Mouse (Mus musculus): ENCODE measurements around the gene Plk5. TPM values are rescaled to one million over a fixed set of nuclear protein-coding genes. Genes with fewer than 3 reads are reported as not detected.

Gene Plk5
- polyA plus RNA-seq, 1 experiment from 2014 or later: 0.20 TPM

- peak; percentile 12; the same call in 1 of the 2 replicates for ATAC-seq
- peaks cover 42% of the 10 kb centered on the region for H3K36me3 ChIP-seq (ENCODE audit: control insufficient read depth, insufficient read depth)
Observed at GRCm38 (mm10) chr10:80405481-80406173, 49.4 kb downstream of the Plk5 start.

GRCm38 (mm10) chr10:80406684-80407501, 50.6 kb downstream of the Plk5 start, which contains the start of gene Uqcr11:
Uqcr11 (minus strand) TSS chr10:80406830.
- H3K4me3 ChIP-seq (ENCODE audit: low read depth, low read length): peak within 1 kb of the TSS; percentile 83
- H3K4me2 ChIP-seq (replicated peaks; ENCODE audit: low read depth): peak within 1 kb of the TSS; percentile 87
- H3K9ac ChIP-seq (ENCODE audit: low read depth, low read length): peak within 1 kb of the TSS; percentile 75
- under 1% methylated on average over 27 of the region's 27 CpGs for WGBS
- TF ChIP-seq CTCF (IDR thresholded peaks at IDR 0.05; ENCODE audit: low read depth): no peak
- peak within 1 kb of the TSS; percentile 67 for H3K27ac ChIP-seq (ENCODE audit: low read depth, low read length)
- H3K9me3 ChIP-seq (ENCODE audit: control insufficient read depth): no peaks in the 10 kb centered on the region
- H3K4me1 ChIP-seq (replicated peaks; ENCODE audit: control insufficient read depth, insufficient read depth, low read length): 0 out of 2 replicates have a peak, but pooled peaks cover 5% of the 10 kb centered on the region
- peak; percentile 60 for ATAC-seq
- peaks cover 45% of the 10 kb centered on the region for H3K36me3 ChIP-seq (ENCODE audit: control insufficient read depth, insufficient read depth)
- no peaks in the 10 kb centered on the region for H3K27me3 ChIP-seq (replicated peaks; ENCODE audit: control insufficient read depth, insufficient read depth, low read length)

More at GRCm38 (mm10) chr10:80405481-80406173, 49.4 kb downstream of the Plk5 start:
- 39% methylated on average over 10 of the region's 10 CpGs for WGBS
- Histone ChIP-seq H3K27ac (ENCODE audit: low read depth, low read length) (no peak overlapping the region), H3K4me3 (ENCODE audit: low read depth, low read length) (peak overlapping the region; percentile 83), H3K9ac (ENCODE audit: low read depth, low read length) (peak overlapping the region; percentile 75), H3K27me3 (replicated peaks; ENCODE audit: control insufficient read depth, insufficient read depth, low read length) (no peaks in the 10 kb centered on the region), H3K4me2 (replicated peaks; ENCODE audit: low read depth) (peak overlapping the region; percentile 87), H3K9me3 (ENCODE audit: control insufficient read depth) (no peaks in the 10 kb centered on the region), H3K4me1 (replicated peaks; ENCODE audit: control insufficient read depth, insufficient read depth, low read length) (0 out of 2 replicates have a peak, but pooled peaks cover 5% of the 10 kb centered on the region)
- peak; percentile 72 for TF ChIP-seq CTCF (IDR thresholded peaks at IDR 0.05; ENCODE audit: low read depth)

- 0 out of 2 replicates have a peak, but pooled peaks cover 5% of the 10 kb centered on the region for H3K4me1 ChIP-seq (replicated peaks; ENCODE audit: control insufficient read depth, insufficient read depth, low read length)
- H3K4me3 ChIP-seq (ENCODE audit: low read depth, low read length): no peak overlapping the region
- no peak for TF ChIP-seq CTCF (IDR thresholded peaks at IDR 0.05; ENCODE audit: low read depth)
- H3K4me2 ChIP-seq (replicated peaks; ENCODE audit: low read depth): no peak overlapping the region
- H3K27me3 ChIP-seq (replicated peaks; ENCODE audit: control insufficient read depth, insufficient read depth, low read length): no peaks in the 10 kb centered on the region
- H3K9ac ChIP-seq (ENCODE audit: low read depth, low read length): no peak overlapping the region
- peaks cover 47% of the 10 kb centered on the region for H3K36me3 ChIP-seq (ENCODE audit: control insufficient read depth, insufficient read depth)
- H3K27ac ChIP-seq (ENCODE audit: low read depth, low read length): no peak overlapping the region
- ATAC-seq: no peak
- WGBS: 41% methylated on average over 4 of the region's 4 CpGs
- H3K9me3 ChIP-seq (ENCODE audit: control insufficient read depth): no peaks in the 10 kb centered on the region
Observed at GRCm38 (mm10) chr10:80407924-80408323, 51.7 kb downstream of the Plk5 start.

- Histone ChIP-seq H3K9ac (ENCODE audit: low read depth, low read length) (no peak overlapping the region), H3K27ac (ENCODE audit: low read depth, low read length) (peak overlapping the region; percentile 21; the same call in 1 of the 2 replicates), H3K4me1 (replicated peaks; ENCODE audit: control insufficient read depth, insufficient read depth, low read length) (no peaks in the 10 kb centered on the region; the same call in 1 of the 2 replicates), H3K27me3 (replicated peaks; ENCODE audit: control insufficient read depth, insufficient read depth, low read length) (no peaks in the 10 kb centered on the region), H3K4me3 (ENCODE audit: low read depth, low read length) (no peak overlapping the region), H3K4me2 (replicated peaks; ENCODE audit: low read depth) (no peak overlapping the region), H3K9me3 (ENCODE audit: control insufficient read depth) (no peaks in the 10 kb centered on the region), H3K36me3 (ENCODE audit: control insufficient read depth, insufficient read depth) (peaks cover 88% of the 10 kb centered on the region)
- no peak for ATAC-seq
- no peak for TF ChIP-seq CTCF (IDR thresholded peaks at IDR 0.05; ENCODE audit: low read depth)
- 75% methylated on average over 44 of the region's 44 CpGs for WGBS
Observed at GRCm38 (mm10) chr10:80412656-80413541, 56.6 kb downstream of the Plk5 start.

Small RNA genes lying within 50 kb of the gene (microRNA-seq; reads per million reads assigned to microRNA genes)
- gene Gm22721: not detected

Other genes with a start within 250 kb of the Plk5 start
- gene Stk11, start 240.7 kb upstream of the Plk5 start, polyA plus RNA-seq (2015; fragmentation: Nextera tagmentation; extraction: Ambion mirVana): 11.7 and 12.4 TPM in 2 replicates
- 1,009 and 1,013 TPM in 2 replicates for gene Atp5d, start 217.8 kb upstream of the Plk5 start, polyA plus RNA-seq (2015; fragmentation: Nextera tagmentation; extraction: Ambion mirVana)
- gene Cbarp, start 215.6 kb upstream of the Plk5 start, polyA plus RNA-seq (2015; fragmentation: Nextera tagmentation; extraction: Ambion mirVana): 2.1 and 2.7 TPM in 2 replicates
- gene Midn, start 208.2 kb upstream of the Plk5 start, polyA plus RNA-seq (2015; fragmentation: Nextera tagmentation; extraction: Ambion mirVana): 18.1 and 19.5 TPM in 2 replicates
- gene Cirbp, start 190.5 kb upstream of the Plk5 start, polyA plus RNA-seq (2015; fragmentation: Nextera tagmentation; extraction: Ambion mirVana): 222 and 228 TPM in 2 replicates
- gene 1600002K03Rik, start 183.5 kb upstream of the Plk5 start, polyA plus RNA-seq (2015; fragmentation: Nextera tagmentation; extraction: Ambion mirVana): 12.7 and 13.9 TPM in 2 replicates
- 3.5 and 3.8 TPM in 2 replicates for gene Efna2, start 177.0 kb upstream of the Plk5 start, polyA plus RNA-seq (2015; fragmentation: Nextera tagmentation; extraction: Ambion mirVana)
- 21.9 and 22.5 TPM in 2 replicates for gene Mum1, start 130.0 kb upstream of the Plk5 start, polyA plus RNA-seq (2015; fragmentation: Nextera tagmentation; extraction: Ambion mirVana)
- 584 and 605 TPM in 2 replicates for gene Ndufs7, start 107.3 kb upstream of the Plk5 start, polyA plus RNA-seq (2015; fragmentation: Nextera tagmentation; extraction: Ambion mirVana)
- 30.1 and 37.2 TPM in 2 replicates for gene Gamt, start 95.4 kb upstream of the Plk5 start, polyA plus RNA-seq (2015; fragmentation: Nextera tagmentation; extraction: Ambion mirVana)
- 26.6 and 29.0 TPM in 2 replicates for gene Dazap1, start 95.0 kb upstream of the Plk5 start, polyA plus RNA-seq (2015; fragmentation: Nextera tagmentation; extraction: Ambion mirVana)
- gene Rps15, start 64.0 kb upstream of the Plk5 start, polyA plus RNA-seq (2015; fragmentation: Nextera tagmentation; extraction: Ambion mirVana): 708 and 727 TPM in 2 replicates
- gene Apc2, start 60.5 kb upstream of the Plk5 start, polyA plus RNA-seq (2015; fragmentation: Nextera tagmentation; extraction: Ambion mirVana): 1.1 and 1.6 TPM in 2 replicates
- gene 2310011J03Rik, start 35.9 kb upstream of the Plk5 start, polyA plus RNA-seq (2015; fragmentation: Nextera tagmentation; extraction: Ambion mirVana): 85.2 and 87.6 TPM in 2 replicates
- 13.1 and 18.8 TPM in 2 replicates for gene Pcsk4, start 27.0 kb upstream of the Plk5 start, polyA plus RNA-seq (2015; fragmentation: Nextera tagmentation; extraction: Ambion mirVana)
- 261 and 282 TPM in 2 replicates for gene Reep6, start 26.5 kb upstream of the Plk5 start, polyA plus RNA-seq (2015; fragmentation: Nextera tagmentation; extraction: Ambion mirVana)
- 46.7 and 50.4 TPM in 2 replicates for gene Adamtsl5, start 8.0 kb upstream of the Plk5 start, polyA plus RNA-seq (2015; fragmentation: Nextera tagmentation; extraction: Ambion mirVana)
- 3.2 and 4.2 TPM in 2 replicates for gene Mex3d, start 31.2 kb downstream of the Plk5 start, polyA plus RNA-seq (2015; fragmentation: Nextera tagmentation; extraction: Ambion mirVana)
- 48.0 and 51.0 TPM in 2 replicates for gene Mbd3, start 43.1 kb downstream of the Plk5 start, polyA plus RNA-seq (2015; fragmentation: Nextera tagmentation; extraction: Ambion mirVana)
- gene Uqcr11, start 50.4 kb downstream of the Plk5 start, polyA plus RNA-seq (2015; fragmentation: Nextera tagmentation; extraction: Ambion mirVana): 1,032 and 1,082 TPM in 2 replicates
- 34.1 and 34.5 TPM in 2 replicates for gene Tcf3, start 77.2 kb downstream of the Plk5 start, polyA plus RNA-seq (2015; fragmentation: Nextera tagmentation; extraction: Ambion mirVana)
- 0.05 and 0.09 TPM in 2 replicates for gene Onecut3, start 138.4 kb downstream of the Plk5 start, polyA plus RNA-seq (2015; fragmentation: Nextera tagmentation; extraction: Ambion mirVana)
- 0.03 TPM in 2 replicates for gene Atp8b3, start 182.7 kb downstream of the Plk5 start, polyA plus RNA-seq (2015; fragmentation: Nextera tagmentation; extraction: Ambion mirVana)
- gene Rexo1, start 205.1 kb downstream of the Plk5 start, polyA plus RNA-seq (2015; fragmentation: Nextera tagmentation; extraction: Ambion mirVana): 9.1 and 10.1 TPM in 2 replicates
- 4.8 and 5.3 TPM in 2 replicates for gene Klf16, start 220.9 kb downstream of the Plk5 start, polyA plus RNA-seq (2015; fragmentation: Nextera tagmentation; extraction: Ambion mirVana)
- gene Abhd17a, start 233.9 kb downstream of the Plk5 start, polyA plus RNA-seq (2015; fragmentation: Nextera tagmentation; extraction: Ambion mirVana): 116 and 117 TPM in 2 replicates
- gene Scamp4, start 246.4 kb downstream of the Plk5 start, polyA plus RNA-seq (2015; fragmentation: Nextera tagmentation; extraction: Ambion mirVana): 86.5 and 88.5 TPM in 2 replicates
- 5.4 and 6.6 TPM in 2 replicates for gene Adat3, start 246.4 kb downstream of the Plk5 start, polyA plus RNA-seq (2015; fragmentation: Nextera tagmentation; extraction: Ambion mirVana)
- 2.3 and 2.6 TPM in 2 replicates for gene Gm49322, start 249.6 kb downstream of the Plk5 start, polyA plus RNA-seq (2015; fragmentation: Nextera tagmentation; extraction: Ambion mirVana)